Mouse (Mus musculus) stomach, embryonic 14.5 days (tissue): ENCODE data around the gene Foxo1. TPM values are rescaled to one million over a fixed set of nuclear protein-coding genes. Genes with fewer than 3 reads are reported as not detected.
A peak's percentile ranks its signal among the peaks of the same experiment; 100 is the strongest.

ENCODE experiments used
- ATAC-seq: fragments of 200-750 bp; cut with Nextera tagmentation; 2 replicates; pipeline ENCODE4 v1.8.0; 2017; ENCODE audit warnings: low read depth, moderate TSS enrichment; ENCODE audit not compliant: insufficient number of reproducible peaks, insufficient read depth, low FRiP score
- H3K27ac ChIP-seq: fragments of 300-500 bp; sonication (generic); 2 replicates; pipeline ENCODE4 v1.5.1; 2014; ENCODE audit warnings: mild to moderate bottlenecking, low read length, moderate library complexity, mixed read lengths
- H3K27me3 ChIP-seq: fragments of 300-500 bp; sonication (generic); 2 replicates; pipeline ENCODE4 v1.6.1; 2014; ENCODE audit warnings: low read length, control low read depth, mixed read lengths; ENCODE audit not compliant: control insufficient read depth, insufficient read depth
- H3K36me3 ChIP-seq: fragments of 300-500 bp; sonication (generic); 2 replicates; pipeline ENCODE4 v1.6.1; 2014; ENCODE audit warnings: mild to moderate bottlenecking, control low read depth, low read length, moderate library complexity, mixed read lengths; ENCODE audit not compliant: control insufficient read depth, insufficient read depth
- H3K4me1 ChIP-seq: fragments of 300-500 bp; sonication (generic); 2 replicates; pipeline ENCODE4 v1.6.1; 2014; ENCODE audit warnings: low read length, control low read depth, mixed read lengths; ENCODE audit not compliant: control insufficient read depth, insufficient read depth
- H3K4me2 ChIP-seq: fragments of 300-500 bp; sonication (generic); replicated peaks from 2 replicates; pipeline ENCODE4 v1.6.1; 2014; ENCODE audit warnings: low read depth, low read length, control low read depth
- H3K4me3 ChIP-seq: fragments of 300-500 bp; sonication (generic); 2 replicates; pipeline ENCODE4 v1.5.1; 2014; ENCODE audit warnings: low read depth, low read length, control low read depth
- H3K9ac ChIP-seq: fragments of 300-500 bp; sonication (generic); replicated peaks from 2 replicates; pipeline ENCODE4 v1.6.1; 2014; ENCODE audit warnings: low read depth, mild to moderate bottlenecking, control low read depth, low read length, moderate library complexity, mixed read lengths
- H3K9me3 ChIP-seq: fragments of 300-500 bp; sonication (generic); 2 replicates; pipeline ENCODE4 v1.6.1; 2016; ENCODE audit warnings: low read depth, low read length, control low read depth; ENCODE audit not compliant: control insufficient read depth
- WGBS: fragments of 180-500 bp; shearing (Covaris S2); extraction: QIAGEN DNeasy Blood & Tissue Kit; methylation state at CpG from one replicate; pipeline ENCODE4 v1.1.7; 2014; 5-methylcytosine and 5-hydroxymethylcytosine counted together
- polyA plus RNA-seq: library from polyadenylated mRNA; unstranded; fragments of >200 nt; fragmentation: Nextera tagmentation; extraction: Ambion mirVana; gene quantifications from 2 replicates; pipeline ENCODE4 v1.2.1, GENCODE M21; 2014

Foxo1 gene
- polyA plus RNA-seq, 1 experiment from 2014 or later, result 8.6 TPM

- WGBS, result 48% methylated on average over 13 of the region's 13 CpGs
- H3K9me3 ChIP-seq, result no peaks in the 10 kb centered on the region
- H3K27ac ChIP-seq, result no peak overlapping the region
- no peaks in the 10 kb centered on the region for H3K27me3 ChIP-seq
- H3K9ac ChIP-seq, result no peak overlapping the region
- 0 out of 2 replicates have a peak, but pooled peaks cover 7% of the 10 kb centered on the region for H3K4me1 ChIP-seq
- ATAC-seq, result no peak
- H3K4me2 ChIP-seq, result no peak overlapping the region
- H3K36me3 ChIP-seq, result no peaks in the 10 kb centered on the region
- no peak overlapping the region for H3K4me3 ChIP-seq
These were observed 5.5 kb upstream of the Foxo1 start for GRCm38 (mm10) chr3:52262431-52263161.

GRCm38 (mm10) chr3:52264354-52264753 is 3.8 kb upstream of the Foxo1 start:
- H3K27ac ChIP-seq, result no peak overlapping the region
- no peaks in the 10 kb centered on the region for H3K27me3 ChIP-seq
- H3K9me3 ChIP-seq, result no peaks in the 10 kb centered on the region
- H3K4me2 ChIP-seq, result no peak overlapping the region
- H3K36me3 ChIP-seq, result no peaks in the 10 kb centered on the region
- no peak overlapping the region for H3K9ac ChIP-seq
- WGBS, result 76% methylated on average over 8 of the region's 8 CpGs
- no peak for ATAC-seq
- 0 out of 2 replicates have a peak, but pooled peaks cover 4% of the 10 kb centered on the region for H3K4me1 ChIP-seq
- H3K4me3 ChIP-seq, result no peak overlapping the region

GRCm38 (mm10) chr3:52266606-52267160 is 1.5 kb upstream of the Foxo1 start:
- Histone ChIP-seq H3K4me1 (peaks cover 16% of the 10 kb centered on the region; the same call in 1 of the 2 replicates), H3K9ac (no peak overlapping the region), H3K36me3 (no peaks in the 10 kb centered on the region), H3K4me3 (peak overlapping the region; percentile 89; the same call in 1 of the 2 replicates), H3K4me2 (peak overlapping the region; percentile 97), H3K27ac (no peak overlapping the region), H3K9me3 (no peaks in the 10 kb centered on the region), H3K27me3 (no peaks in the 10 kb centered on the region)
- 7% methylated on average over 17 of the region's 17 CpGs for WGBS
- no peak for ATAC-seq

GRCm38 (mm10) chr3:52267293-52267651 is 864 bp upstream of the Foxo1 start:
- Histone ChIP-seq H3K9me3 (no peaks in the 10 kb centered on the region), H3K27me3 (no peaks in the 10 kb centered on the region), H3K4me2 (peak overlapping the region; percentile 97), H3K36me3 (no peaks in the 10 kb centered on the region), H3K4me3 (peak overlapping the region; percentile 89), H3K27ac (no peak overlapping the region; the same call in 1 of the 2 replicates), H3K9ac (peak overlapping the region; percentile 40), H3K4me1 (peaks cover 19% of the 10 kb centered on the region; the same call in 1 of the 2 replicates)
- no peak for ATAC-seq
- WGBS, result 3% methylated on average over 15 of the region's 15 CpGs

- Histone ChIP-seq H3K27me3 (no peaks in the 10 kb centered on the region), H3K36me3 (no peaks in the 10 kb centered on the region), H3K9me3 (no peaks in the 10 kb centered on the region), H3K9ac (peak overlapping the region; percentile 82), H3K4me2 (peak overlapping the region; percentile 97), H3K27ac (peak overlapping the region; percentile 93), H3K4me3 (peak overlapping the region; percentile 89), H3K4me1 (peaks cover 19% of the 10 kb centered on the region; the same call in 1 of the 2 replicates)
- under 1% methylated on average over 22 of the region's 40 CpGs for WGBS
- ATAC-seq, result no peak
These were observed 276 bp downstream of the Foxo1 start for GRCm38 (mm10) chr3:52268487-52268736.

- Histone ChIP-seq H3K4me2 (peak overlapping the region; percentile 97), H3K9ac (peak overlapping the region; percentile 82), H3K27me3 (no peaks in the 10 kb centered on the region), H3K9me3 (no peaks in the 10 kb centered on the region), H3K4me3 (peak overlapping the region; percentile 89), H3K27ac (peak overlapping the region; percentile 93), H3K4me1 (peaks cover 19% of the 10 kb centered on the region; the same call in 1 of the 2 replicates), H3K36me3 (no peaks in the 10 kb centered on the region)
- under 1% methylated on average over 80 of the region's 89 CpGs for WGBS
- peak; percentile 21 for ATAC-seq
These were observed 789 bp downstream of the Foxo1 start for GRCm38 (mm10) chr3:52268737-52269513.

- H3K9ac ChIP-seq, result peak overlapping the region; percentile 82
- H3K36me3 ChIP-seq, result no peaks in the 10 kb centered on the region
- ATAC-seq, result peak; percentile 15; the same call in 1 of the 2 replicates
- peak overlapping the region; percentile 89 for H3K4me3 ChIP-seq
- H3K9me3 ChIP-seq, result no peaks in the 10 kb centered on the region
- H3K27ac ChIP-seq, result peak overlapping the region; percentile 48; the same call in 1 of the 2 replicates
- peaks cover 19% of the 10 kb centered on the region; the same call in 1 of the 2 replicates for H3K4me1 ChIP-seq
- H3K4me2 ChIP-seq, result peak overlapping the region; percentile 97
- 1% methylated on average over 55 of the region's 55 CpGs for WGBS
- no peaks in the 10 kb centered on the region for H3K27me3 ChIP-seq
These were observed 1.6 kb downstream of the Foxo1 start for GRCm38 (mm10) chr3:52269514-52270351.

- Histone ChIP-seq H3K9ac (peak overlapping the region; percentile 82; the same call in 1 of the 2 replicates), H3K27ac (no peak overlapping the region), H3K4me3 (peak overlapping the region; percentile 89), H3K4me1 (peaks cover 19% of the 10 kb centered on the region; the same call in 1 of the 2 replicates), H3K9me3 (no peaks in the 10 kb centered on the region), H3K4me2 (peak overlapping the region; percentile 97), H3K36me3 (no peaks in the 10 kb centered on the region), H3K27me3 (no peaks in the 10 kb centered on the region)
- ATAC-seq, result no peak
- 19% methylated on average over 3 of the region's 3 CpGs for WGBS
These were observed 2.4 kb downstream of the Foxo1 start for GRCm38 (mm10) chr3:52270511-52270910.
